Mouse (Mus musculus): ENCODE results near the gene Ptprn2. TPM values are rescaled to one million over a fixed set of nuclear protein-coding genes. Genes with fewer than 3 reads are reported as not detected.

Ptprn2 gene
- polyA plus RNA-seq, 1 experiment, result 0.37 TPM

DNA sequence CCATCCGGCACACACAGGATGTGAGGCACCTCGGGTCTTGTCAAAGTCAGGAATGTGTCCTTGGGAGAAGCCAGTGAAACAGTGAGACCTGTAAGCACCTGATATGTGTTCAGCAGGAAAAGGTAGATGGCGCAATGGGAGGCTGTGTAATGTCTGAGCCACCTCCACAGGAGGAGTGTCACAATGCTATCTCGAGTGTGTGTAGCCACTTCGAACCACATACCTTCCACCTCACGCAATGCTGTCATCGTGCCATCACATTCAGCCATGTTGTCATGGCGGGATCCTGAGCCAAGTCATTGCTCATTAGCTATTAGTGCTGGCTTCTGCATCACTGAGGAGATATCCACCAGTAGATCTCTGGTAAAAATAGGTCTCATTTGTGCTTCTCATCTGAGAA lies 290.9 kb downstream of the Ptprn2 start:
- H3K27me3 ChIP-seq (ENCODE audit: control insufficient read depth, insufficient read depth, low read length, poor library complexity, severe bottlenecking), result no peaks in the 10 kb centered on the region
- no peak overlapping the region for H3K9ac ChIP-seq (ENCODE audit: low read depth, poor library complexity, severe bottlenecking)
- H3K9me3 ChIP-seq (replicated peaks; ENCODE audit: control insufficient read depth, insufficient read depth, low read length, poor library complexity, severe bottlenecking), result no peaks in the 10 kb centered on the region
- TF ChIP-seq POLR2A (IDR thresholded peaks at IDR 0.05; ENCODE audit: insufficient read depth, low read length), result no peak
- TF ChIP-seq CTCF (IDR thresholded peaks at IDR 0.05; ENCODE audit: low read depth, low read length), result no peak
- TF ChIP-seq EP300 (IDR thresholded peaks at IDR 0.05; ENCODE audit: insufficient read depth, low read depth, low read length), result no peak
- no peaks in the 10 kb centered on the region for H3K36me3 ChIP-seq (ENCODE audit: control insufficient read depth, insufficient read depth, low read length, poor library complexity, severe bottlenecking)
- no peak overlapping the region for H3K4me3 ChIP-seq (ENCODE audit: low read depth, low read length)
- H3K4me1 ChIP-seq (ENCODE audit: control insufficient read depth, insufficient read depth, low read length), result no peaks in the 10 kb centered on the region
- H3K27ac ChIP-seq (ENCODE audit: insufficient read depth, low read length), result no peak overlapping the region

DNA sequence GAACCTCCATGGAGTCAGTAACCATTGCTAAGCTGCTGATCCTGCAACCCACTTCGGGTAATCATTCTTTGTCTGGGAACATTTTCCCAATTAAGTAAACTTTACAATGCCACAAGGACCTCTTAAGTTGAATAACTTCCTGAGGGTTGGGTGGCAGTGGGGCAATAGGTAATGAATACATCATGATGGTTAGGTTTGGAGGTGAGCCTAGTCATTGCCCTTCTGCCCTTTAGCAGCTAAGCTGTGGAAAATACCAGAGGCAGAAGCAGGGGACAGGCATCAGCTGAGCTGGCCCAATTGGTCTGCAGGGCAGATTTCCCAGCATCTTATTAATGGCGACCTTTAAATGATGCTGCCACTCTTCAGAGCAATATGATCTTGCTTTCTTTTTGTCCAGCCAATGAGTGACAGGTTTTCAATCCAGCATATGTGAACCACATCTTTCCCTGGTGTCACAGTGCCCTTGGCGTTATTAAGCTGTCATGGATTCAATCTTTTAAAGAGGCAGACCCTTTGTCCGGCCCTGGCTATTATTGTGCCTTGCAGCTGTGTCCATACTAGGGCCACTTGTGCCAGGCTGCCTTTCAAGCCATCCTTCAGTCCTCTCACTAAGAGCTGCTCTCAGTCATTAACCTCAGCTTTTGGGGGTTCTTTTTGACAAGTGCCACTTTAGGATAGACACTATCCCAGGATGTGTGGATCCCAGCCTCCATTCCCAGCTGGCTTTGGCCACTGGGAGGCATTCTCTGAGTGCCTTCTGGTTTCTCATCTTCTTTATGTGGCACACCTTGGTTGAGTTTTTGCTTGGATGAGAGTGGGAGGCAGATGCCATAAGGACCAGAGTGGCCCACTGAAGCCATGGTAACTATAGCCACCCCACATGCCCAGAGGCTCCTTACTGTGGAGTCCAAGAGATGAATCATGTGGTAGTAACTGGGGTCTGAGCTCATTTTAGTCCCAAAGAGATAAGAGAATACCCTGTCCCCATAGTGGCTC lies 292.9 kb downstream of the Ptprn2 start:
- TF ChIP-seq CTCF (IDR thresholded peaks at IDR 0.05; ENCODE audit: low read depth, low read length) (no peak), POLR2A (IDR thresholded peaks at IDR 0.05; ENCODE audit: insufficient read depth, low read length) (no peak), EP300 (IDR thresholded peaks at IDR 0.05; ENCODE audit: insufficient read depth, low read depth, low read length) (no peak)
- no peak overlapping the region for H3K27ac ChIP-seq (ENCODE audit: insufficient read depth, low read length)
- no peaks in the 10 kb centered on the region for H3K9me3 ChIP-seq (replicated peaks; ENCODE audit: control insufficient read depth, insufficient read depth, low read length, poor library complexity, severe bottlenecking)
- H3K36me3 ChIP-seq (ENCODE audit: control insufficient read depth, insufficient read depth, low read length, poor library complexity, severe bottlenecking), result no peaks in the 10 kb centered on the region
- H3K27me3 ChIP-seq (ENCODE audit: control insufficient read depth, insufficient read depth, low read length, poor library complexity, severe bottlenecking), result no peaks in the 10 kb centered on the region
- no peak overlapping the region for H3K4me3 ChIP-seq (ENCODE audit: low read depth, low read length)
- H3K9ac ChIP-seq (ENCODE audit: low read depth, poor library complexity, severe bottlenecking), result no peak overlapping the region
- no peaks in the 10 kb centered on the region for H3K4me1 ChIP-seq (ENCODE audit: control insufficient read depth, insufficient read depth, low read length)

DNA sequence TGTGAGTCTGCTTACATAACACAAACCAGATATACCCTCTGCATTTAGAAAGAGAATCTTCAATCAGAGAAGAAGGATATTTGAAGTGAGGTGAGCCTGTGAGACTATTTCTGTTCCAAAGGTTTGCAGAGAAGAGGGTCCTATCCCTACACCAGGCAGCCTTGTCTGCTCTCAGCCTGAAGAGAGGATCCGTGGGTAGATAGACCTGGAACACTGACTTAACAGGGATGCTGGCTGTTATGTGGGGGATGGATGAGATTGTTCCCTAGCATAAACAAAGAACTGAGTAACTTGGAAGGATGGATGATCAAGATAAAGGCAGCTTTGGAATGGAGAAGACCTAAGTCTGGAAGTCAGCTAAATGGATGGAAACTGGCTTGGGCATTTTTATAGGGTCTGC lies 294.9 kb downstream of the Ptprn2 start:
- no peaks in the 10 kb centered on the region for H3K27me3 ChIP-seq (ENCODE audit: control insufficient read depth, insufficient read depth, low read length, poor library complexity, severe bottlenecking)
- no peaks in the 10 kb centered on the region for H3K4me1 ChIP-seq (ENCODE audit: control insufficient read depth, insufficient read depth, low read length)
- no peak overlapping the region for H3K27ac ChIP-seq (ENCODE audit: insufficient read depth, low read length)
- TF ChIP-seq CTCF (IDR thresholded peaks at IDR 0.05; ENCODE audit: low read depth, low read length), result no peak
- no peak for TF ChIP-seq EP300 (IDR thresholded peaks at IDR 0.05; ENCODE audit: insufficient read depth, low read depth, low read length)
- TF ChIP-seq POLR2A (IDR thresholded peaks at IDR 0.05; ENCODE audit: insufficient read depth, low read length), result no peak
- no peaks in the 10 kb centered on the region for H3K36me3 ChIP-seq (ENCODE audit: control insufficient read depth, insufficient read depth, low read length, poor library complexity, severe bottlenecking)
- no peak overlapping the region for H3K4me3 ChIP-seq (ENCODE audit: low read depth, low read length)
- H3K9me3 ChIP-seq (replicated peaks; ENCODE audit: control insufficient read depth, insufficient read depth, low read length, poor library complexity, severe bottlenecking), result no peaks in the 10 kb centered on the region
- H3K9ac ChIP-seq (ENCODE audit: low read depth, poor library complexity, severe bottlenecking), result no peak overlapping the region

DNA sequence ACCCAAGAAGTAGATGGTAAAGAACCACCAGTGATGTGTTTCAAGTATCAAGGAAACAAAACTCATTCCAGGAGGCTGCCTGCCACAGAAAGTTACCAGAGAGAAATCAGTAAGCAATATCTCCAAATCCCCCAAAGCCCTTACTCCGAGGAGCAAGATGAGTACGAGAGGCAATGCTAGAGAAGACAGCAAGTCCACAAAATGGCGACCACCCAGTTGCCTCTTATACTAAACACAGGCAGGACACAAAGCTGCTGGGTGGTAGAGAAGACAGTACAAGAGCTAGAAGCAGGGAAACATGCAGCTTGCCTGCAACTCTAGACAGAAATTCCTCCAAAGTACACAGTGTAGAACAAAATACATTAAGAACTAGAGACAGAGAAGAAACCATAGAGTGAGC lies 300.2 kb downstream of the Ptprn2 start:
- Histone ChIP-seq H3K4me3 (ENCODE audit: low read depth, low read length) (no peak overlapping the region), H3K9me3 (replicated peaks; ENCODE audit: control insufficient read depth, insufficient read depth, low read length, poor library complexity, severe bottlenecking) (no peaks in the 10 kb centered on the region), H3K4me1 (ENCODE audit: control insufficient read depth, insufficient read depth, low read length) (no peaks in the 10 kb centered on the region), H3K27ac (ENCODE audit: insufficient read depth, low read length) (no peak overlapping the region), H3K36me3 (ENCODE audit: control insufficient read depth, insufficient read depth, low read length, poor library complexity, severe bottlenecking) (no peaks in the 10 kb centered on the region), H3K9ac (ENCODE audit: low read depth, poor library complexity, severe bottlenecking) (no peak overlapping the region), H3K27me3 (ENCODE audit: control insufficient read depth, insufficient read depth, low read length, poor library complexity, severe bottlenecking) (no peaks in the 10 kb centered on the region)
- TF ChIP-seq POLR2A (IDR thresholded peaks at IDR 0.05; ENCODE audit: insufficient read depth, low read length) (no peak), EP300 (IDR thresholded peaks at IDR 0.05; ENCODE audit: insufficient read depth, low read depth, low read length) (no peak), CTCF (IDR thresholded peaks at IDR 0.05; ENCODE audit: low read depth, low read length) (no peak)

DNA sequence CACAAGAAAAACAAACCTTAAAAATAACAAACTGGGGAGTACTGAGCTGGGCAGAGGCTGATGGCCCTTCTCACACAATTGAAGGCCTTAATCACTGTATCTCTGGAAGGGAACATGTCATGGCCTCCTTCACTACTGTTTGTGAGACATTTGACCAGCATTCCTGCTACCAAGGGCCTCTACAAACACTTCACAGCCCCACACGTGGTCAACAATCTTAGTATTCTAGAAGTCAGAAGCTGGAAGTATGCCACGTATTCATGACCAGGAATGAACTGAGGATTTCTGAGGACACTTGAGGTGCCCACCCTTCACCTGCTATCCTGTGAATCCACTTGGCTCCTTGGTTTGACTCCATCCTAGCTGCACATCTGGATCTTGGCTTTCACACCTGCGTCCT lies 302.8 kb downstream of the Ptprn2 start:
- H3K9me3 ChIP-seq (replicated peaks; ENCODE audit: control insufficient read depth, insufficient read depth, low read length, poor library complexity, severe bottlenecking), result no peaks in the 10 kb centered on the region
- no peak overlapping the region for H3K27ac ChIP-seq (ENCODE audit: insufficient read depth, low read length)

DNA sequence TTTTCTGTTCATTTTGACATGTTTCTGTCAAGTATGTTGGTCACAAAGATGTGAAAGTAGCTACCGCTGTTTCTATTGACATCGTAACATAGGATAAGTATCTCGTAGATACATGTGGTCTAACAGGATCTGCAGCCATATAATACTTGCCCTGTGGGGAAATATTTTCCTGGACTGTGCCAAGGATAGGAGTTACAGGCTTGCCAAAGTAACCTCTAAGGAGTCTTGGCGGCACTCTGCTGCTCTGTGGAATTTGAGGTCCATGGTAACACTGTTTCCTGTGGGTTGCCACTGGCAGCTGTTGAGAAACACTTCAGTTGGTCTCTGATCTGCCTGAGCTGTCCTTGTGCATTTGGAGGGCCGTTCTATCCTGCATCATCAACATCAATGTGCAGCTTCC lies 317.8 kb downstream of the Ptprn2 start:
- no peak for TF ChIP-seq EP300 (IDR thresholded peaks at IDR 0.05; ENCODE audit: insufficient read depth, low read depth, low read length)
- TF ChIP-seq CTCF (IDR thresholded peaks at IDR 0.05; ENCODE audit: low read depth, low read length), result no peak
- no peak for TF ChIP-seq POLR2A (IDR thresholded peaks at IDR 0.05; ENCODE audit: insufficient read depth, low read length)
- no peaks in the 10 kb centered on the region for H3K4me1 ChIP-seq (ENCODE audit: control insufficient read depth, insufficient read depth, low read length)
- H3K36me3 ChIP-seq (ENCODE audit: control insufficient read depth, insufficient read depth, low read length, poor library complexity, severe bottlenecking), result no peaks in the 10 kb centered on the region
- no peak overlapping the region for H3K27ac ChIP-seq (ENCODE audit: insufficient read depth, low read length)
- peaks cover 11% of the 10 kb centered on the region for H3K9me3 ChIP-seq (replicated peaks; ENCODE audit: control insufficient read depth, insufficient read depth, low read length, poor library complexity, severe bottlenecking)
- H3K9ac ChIP-seq (ENCODE audit: low read depth, poor library complexity, severe bottlenecking), result no peak overlapping the region
- H3K27me3 ChIP-seq (ENCODE audit: control insufficient read depth, insufficient read depth, low read length, poor library complexity, severe bottlenecking), result no peaks in the 10 kb centered on the region
- no peak overlapping the region for H3K4me3 ChIP-seq (ENCODE audit: low read depth, low read length)

More for the DNA sequence above, 302.8 kb downstream of the Ptprn2 start:
- Histone ChIP-seq H3K9ac (ENCODE audit: low read depth, poor library complexity, severe bottlenecking) (no peak overlapping the region), H3K4me3 (ENCODE audit: low read depth, low read length) (no peak overlapping the region), H3K27me3 (ENCODE audit: control insufficient read depth, insufficient read depth, low read length, poor library complexity, severe bottlenecking) (no peaks in the 10 kb centered on the region), H3K36me3 (ENCODE audit: control insufficient read depth, insufficient read depth, low read length, poor library complexity, severe bottlenecking) (no peaks in the 10 kb centered on the region), H3K4me1 (ENCODE audit: control insufficient read depth, insufficient read depth, low read length) (no peaks in the 10 kb centered on the region)
- TF ChIP-seq CTCF (IDR thresholded peaks at IDR 0.05; ENCODE audit: low read depth, low read length), result no peak
- TF ChIP-seq POLR2A (IDR thresholded peaks at IDR 0.05; ENCODE audit: insufficient read depth, low read length), result no peak
- no peak for TF ChIP-seq EP300 (IDR thresholded peaks at IDR 0.05; ENCODE audit: insufficient read depth, low read depth, low read length)

Measured in ES-Bruce4 (cell line).